Mouse (Mus musculus): ENCODE measurements around the gene Camk1d. TPM values are rescaled to one million over a fixed set of nuclear protein-coding genes. Genes with fewer than 3 reads are reported as not detected.

The Camk1d gene
- polyA plus RNA-seq, 1 experiment from 2014 or later: 2.4 TPM

DNA sequence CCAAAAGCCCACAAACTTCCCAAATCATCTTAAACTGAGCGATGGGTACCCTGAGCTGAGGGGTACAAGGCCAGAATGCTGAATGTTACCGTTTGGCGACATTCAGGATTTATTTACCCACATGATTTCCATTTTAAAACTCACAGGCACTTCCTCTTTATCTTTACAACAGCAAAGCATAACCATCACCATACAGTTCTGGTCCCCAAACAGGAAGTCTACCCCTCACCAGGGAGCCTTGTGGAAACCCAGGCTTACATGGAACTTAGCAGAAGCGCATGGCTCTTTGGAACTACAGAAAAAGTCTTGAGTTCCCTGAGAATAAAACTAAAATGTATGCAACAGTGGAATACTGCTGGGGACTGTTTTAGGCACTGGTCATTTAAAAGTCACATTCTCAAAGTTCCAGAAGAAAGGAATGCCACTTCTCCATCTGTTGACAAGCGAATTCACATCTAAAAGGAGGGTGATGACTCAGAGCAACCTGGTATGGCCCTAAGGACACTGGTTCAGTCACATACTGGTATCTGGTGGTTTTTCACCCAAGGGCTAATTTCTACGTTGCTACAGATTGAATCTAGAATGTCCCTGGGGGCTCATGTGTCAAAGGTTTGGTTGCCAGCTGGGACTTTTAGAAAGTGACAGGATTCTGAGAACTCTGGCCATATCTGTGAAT is 121.7 kb downstream of the Camk1d start:
- WGBS: 67% methylated on average over 6 of the region's 6 CpGs
- Histone ChIP-seq H3K4me3 (no peak overlapping the region), H3K4me1 (replicated peaks) (peaks cover 12% of the 10 kb centered on the region), H3K4me2 (no peak overlapping the region), H3K9me3 (replicated peaks) (no peaks in the 10 kb centered on the region), H3K27me3 (no peaks in the 10 kb centered on the region), H3K36me3 (no peaks in the 10 kb centered on the region), H3K27ac (no peak overlapping the region; the same call in 1 of the 2 replicates), H3K9ac (no peak overlapping the region)
- no peak for ATAC-seq (replicated peaks; ENCODE audit: insufficient number of reproducible peaks, insufficient read depth, low FRiP score, low read depth)

DNA sequence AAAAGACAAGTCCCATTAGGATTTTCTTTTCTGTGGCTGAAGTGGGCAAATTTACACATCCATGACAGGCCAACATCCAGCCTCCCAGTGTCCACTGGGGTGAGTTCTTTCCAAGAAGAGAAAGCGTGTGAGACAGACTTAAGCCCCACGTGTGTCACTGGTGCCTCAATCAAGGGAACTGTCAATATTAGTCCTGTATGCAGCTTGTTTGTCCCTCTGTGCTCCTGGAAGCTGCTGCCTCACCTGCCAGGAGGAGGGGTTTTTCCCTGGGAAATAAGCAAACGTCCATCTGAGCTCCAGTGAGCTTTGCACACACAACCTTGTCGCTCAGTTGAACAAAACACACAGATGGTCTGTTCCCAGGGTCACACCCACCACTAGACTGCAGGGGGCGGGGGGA is 124.2 kb downstream of the Camk1d start:
- Histone ChIP-seq H3K36me3 (no peaks in the 10 kb centered on the region), H3K27ac (no peak overlapping the region), H3K27me3 (no peaks in the 10 kb centered on the region), H3K9ac (no peak overlapping the region), H3K9me3 (replicated peaks) (no peaks in the 10 kb centered on the region), H3K4me1 (replicated peaks) (peaks cover 12% of the 10 kb centered on the region), H3K4me3 (no peak overlapping the region), H3K4me2 (no peak overlapping the region)
- no peak for ATAC-seq (replicated peaks; ENCODE audit: insufficient number of reproducible peaks, insufficient read depth, low FRiP score, low read depth)
- WGBS: 76% methylated on average over 5 of the region's 5 CpGs

DNA sequence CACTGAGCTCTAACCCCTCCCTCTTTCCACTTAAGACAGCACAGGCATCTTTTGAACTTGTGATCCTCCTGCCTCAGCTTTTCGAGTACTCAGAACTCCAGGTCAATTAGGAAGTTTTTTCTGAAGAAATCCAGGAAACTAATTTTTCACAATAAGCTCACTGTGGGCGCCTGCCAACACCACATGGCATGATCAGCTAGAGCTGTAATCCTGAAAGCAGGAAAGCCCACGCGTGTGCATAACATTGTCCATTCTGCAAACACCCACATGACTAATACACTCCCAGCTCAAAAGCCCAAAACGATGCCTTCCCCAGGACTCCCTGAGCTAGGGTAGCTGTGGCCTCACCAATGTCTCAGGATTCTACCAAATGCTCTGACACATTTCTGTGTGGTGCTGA is 125.2 kb downstream of the Camk1d start:
- Histone ChIP-seq H3K9ac (no peak overlapping the region), H3K4me2 (no peak overlapping the region), H3K4me3 (no peak overlapping the region), H3K9me3 (replicated peaks) (no peaks in the 10 kb centered on the region), H3K27me3 (no peaks in the 10 kb centered on the region), H3K27ac (no peak overlapping the region), H3K4me1 (replicated peaks) (peaks cover 7% of the 10 kb centered on the region), H3K36me3 (no peaks in the 10 kb centered on the region)
- ATAC-seq (replicated peaks; ENCODE audit: insufficient number of reproducible peaks, insufficient read depth, low FRiP score, low read depth): no peak
- WGBS: 76% methylated on average over 5 of the region's 5 CpGs

DNA sequence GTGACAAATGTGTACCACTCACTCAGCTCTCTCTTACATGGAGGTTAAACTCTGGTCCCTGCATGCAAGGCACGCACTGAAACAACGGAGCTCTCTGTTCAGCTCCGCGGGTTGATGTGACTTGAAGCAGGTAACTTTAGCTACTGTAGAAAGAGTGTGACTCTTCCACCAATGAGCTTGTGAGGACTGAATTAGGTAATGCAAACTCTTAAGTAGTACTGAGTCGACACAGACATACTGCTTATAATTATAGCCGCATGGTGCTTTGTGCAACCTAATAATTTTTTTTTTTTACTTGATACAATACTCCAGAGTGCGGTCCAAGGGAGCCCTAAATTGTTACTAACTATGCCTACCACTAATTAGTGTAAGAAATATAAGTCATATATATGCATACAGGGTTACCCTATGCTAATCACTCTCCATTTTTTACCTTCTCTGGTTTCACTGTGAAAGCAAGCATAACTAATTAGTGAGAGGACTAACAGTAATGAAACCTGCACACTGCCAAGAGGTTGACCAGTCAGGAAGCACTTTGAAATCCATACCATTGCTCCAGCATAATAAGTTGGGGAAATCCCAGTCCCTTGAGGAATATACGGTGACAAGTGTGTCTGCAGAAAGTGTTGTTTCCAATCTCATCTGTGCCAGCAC is 125.9 kb downstream of the Camk1d start:
- WGBS: 87% methylated on average over 8 of the region's 8 CpGs
- no peak overlapping the region for H3K4me2 ChIP-seq
- no peak overlapping the region for H3K27ac ChIP-seq
- H3K27me3 ChIP-seq: no peaks in the 10 kb centered on the region
- H3K4me1 ChIP-seq (replicated peaks): peaks cover 6% of the 10 kb centered on the region
- H3K4me3 ChIP-seq: no peak overlapping the region
- no peak overlapping the region for H3K9ac ChIP-seq
- no peak for ATAC-seq (replicated peaks; ENCODE audit: insufficient number of reproducible peaks, insufficient read depth, low FRiP score, low read depth)
- H3K36me3 ChIP-seq: no peaks in the 10 kb centered on the region
- H3K9me3 ChIP-seq (replicated peaks): no peaks in the 10 kb centered on the region

DNA sequence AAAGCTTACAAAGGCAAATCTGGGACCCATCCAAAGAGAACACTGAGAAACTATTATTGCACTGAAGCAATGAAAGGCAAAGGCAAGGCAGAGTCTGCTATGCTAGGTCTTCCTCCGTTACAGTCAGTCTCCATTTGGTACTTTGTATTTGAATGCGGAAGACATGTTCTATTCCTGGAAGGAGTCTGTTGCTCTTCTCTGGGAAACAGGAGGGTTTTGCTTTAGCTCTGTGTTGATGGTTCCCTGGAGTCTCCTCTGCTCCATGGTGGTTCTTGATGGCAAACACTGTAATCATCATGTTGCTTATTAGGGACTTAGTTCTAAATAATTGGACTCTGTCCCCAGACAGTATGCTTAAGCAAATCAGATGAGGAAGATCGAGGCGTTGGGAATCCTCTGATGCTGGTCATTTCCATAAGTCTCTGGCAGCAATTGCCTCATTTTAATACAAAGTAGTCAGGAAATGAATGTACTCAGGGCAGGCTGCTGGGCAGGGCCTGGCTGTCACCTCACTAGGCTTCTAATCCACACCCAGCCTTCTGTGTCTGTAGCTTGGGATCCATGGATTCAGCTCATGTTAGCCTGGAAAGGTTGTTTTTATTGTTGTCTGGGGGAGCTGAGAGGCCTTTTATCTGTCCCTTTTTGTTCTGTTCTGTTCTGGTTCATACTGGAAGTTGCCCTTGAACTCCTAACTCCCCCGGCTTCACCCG is 129.8 kb downstream of the Camk1d start:
- Histone ChIP-seq H3K9ac (no peak overlapping the region), H3K9me3 (replicated peaks) (no peaks in the 10 kb centered on the region), H3K4me1 (replicated peaks) (no peaks in the 10 kb centered on the region), H3K27me3 (no peaks in the 10 kb centered on the region), H3K36me3 (no peaks in the 10 kb centered on the region), H3K4me2 (no peak overlapping the region), H3K4me3 (no peak overlapping the region), H3K27ac (no peak overlapping the region)
- no peak for ATAC-seq (replicated peaks; ENCODE audit: insufficient number of reproducible peaks, insufficient read depth, low FRiP score, low read depth)
- 77% methylated on average over 6 of the region's 6 CpGs for WGBS

DNA sequence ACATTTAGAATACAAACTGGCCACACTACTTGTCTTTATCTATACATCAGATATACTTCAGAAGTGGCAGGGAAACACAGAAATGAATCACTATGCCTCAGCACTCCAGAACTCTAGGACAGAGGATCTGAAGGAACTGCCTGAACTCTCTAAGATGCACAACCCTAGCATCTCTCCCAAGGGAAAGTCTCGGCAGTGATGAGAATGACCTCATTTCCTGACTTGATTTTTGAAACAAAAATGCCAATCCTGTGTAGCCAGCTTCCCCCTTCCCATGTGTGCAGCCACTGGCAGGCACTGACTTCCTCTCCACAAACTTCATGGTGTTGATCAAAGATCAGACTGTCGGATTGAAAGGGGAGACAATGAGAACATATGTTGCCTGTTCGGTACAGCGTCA is 134.9 kb downstream of the Camk1d start:
- H3K4me1 ChIP-seq (replicated peaks): peaks cover 11% of the 10 kb centered on the region
- H3K27ac ChIP-seq: no peak overlapping the region
- no peaks in the 10 kb centered on the region for H3K36me3 ChIP-seq
- no peak for ATAC-seq (replicated peaks; ENCODE audit: insufficient number of reproducible peaks, insufficient read depth, low FRiP score, low read depth)
- H3K9me3 ChIP-seq (replicated peaks): no peaks in the 10 kb centered on the region
- H3K27me3 ChIP-seq: no peaks in the 10 kb centered on the region
- no peak overlapping the region for H3K4me2 ChIP-seq
- no peak overlapping the region for H3K9ac ChIP-seq
- 56% methylated on average over 4 of the region's 4 CpGs for WGBS
- H3K4me3 ChIP-seq: no peak overlapping the region

DNA sequence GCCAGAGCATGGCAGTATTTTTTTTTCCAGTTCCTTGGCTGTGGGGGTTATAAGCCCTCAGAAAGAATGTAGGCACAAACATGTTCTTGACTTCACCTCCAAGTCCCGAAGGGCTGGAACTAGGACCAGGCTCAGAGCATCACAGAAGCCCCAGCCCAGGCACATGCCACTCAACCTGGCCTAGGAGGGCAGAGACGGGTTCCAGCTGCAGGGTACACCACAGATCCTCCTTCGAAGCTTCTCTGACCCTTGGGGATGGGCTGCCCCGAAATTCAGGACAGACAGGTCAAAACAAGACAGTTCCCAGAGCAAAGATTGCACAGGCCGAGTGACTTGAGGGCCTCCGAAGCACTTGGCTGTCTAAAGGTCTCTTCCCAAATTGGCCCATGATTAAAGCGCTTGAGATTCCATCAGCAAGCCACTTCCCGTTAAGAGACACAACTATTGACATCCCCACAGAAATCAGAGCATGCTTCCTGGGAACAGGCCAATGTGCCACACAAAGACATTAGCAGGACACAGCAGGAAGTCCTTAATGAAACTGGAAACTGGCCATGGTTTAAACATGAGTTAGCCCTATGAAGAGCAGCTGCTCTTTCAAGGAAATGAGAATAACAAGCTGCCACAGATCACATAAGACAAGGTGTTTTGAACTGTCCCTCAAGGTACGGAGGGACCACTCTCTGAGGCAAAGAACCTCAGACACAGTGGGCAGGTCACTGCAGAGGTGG is 136.8 kb downstream of the Camk1d start:
- no peaks in the 10 kb centered on the region for H3K9me3 ChIP-seq (replicated peaks)
- H3K9ac ChIP-seq: no peak overlapping the region
- 0 out of 2 replicates have a peak overlapping the region, but pooled peaks have one; percentile 1 for H3K27ac ChIP-seq
- H3K36me3 ChIP-seq: no peaks in the 10 kb centered on the region
- no peak overlapping the region for H3K4me2 ChIP-seq
- peaks cover 15% of the 10 kb centered on the region for H3K4me1 ChIP-seq (replicated peaks)
- no peak for ATAC-seq (replicated peaks; ENCODE audit: insufficient number of reproducible peaks, insufficient read depth, low FRiP score, low read depth)
- no peak overlapping the region for H3K4me3 ChIP-seq
- 50% methylated on average over 9 of the region's 9 CpGs for WGBS
- H3K27me3 ChIP-seq: no peaks in the 10 kb centered on the region

DNA sequence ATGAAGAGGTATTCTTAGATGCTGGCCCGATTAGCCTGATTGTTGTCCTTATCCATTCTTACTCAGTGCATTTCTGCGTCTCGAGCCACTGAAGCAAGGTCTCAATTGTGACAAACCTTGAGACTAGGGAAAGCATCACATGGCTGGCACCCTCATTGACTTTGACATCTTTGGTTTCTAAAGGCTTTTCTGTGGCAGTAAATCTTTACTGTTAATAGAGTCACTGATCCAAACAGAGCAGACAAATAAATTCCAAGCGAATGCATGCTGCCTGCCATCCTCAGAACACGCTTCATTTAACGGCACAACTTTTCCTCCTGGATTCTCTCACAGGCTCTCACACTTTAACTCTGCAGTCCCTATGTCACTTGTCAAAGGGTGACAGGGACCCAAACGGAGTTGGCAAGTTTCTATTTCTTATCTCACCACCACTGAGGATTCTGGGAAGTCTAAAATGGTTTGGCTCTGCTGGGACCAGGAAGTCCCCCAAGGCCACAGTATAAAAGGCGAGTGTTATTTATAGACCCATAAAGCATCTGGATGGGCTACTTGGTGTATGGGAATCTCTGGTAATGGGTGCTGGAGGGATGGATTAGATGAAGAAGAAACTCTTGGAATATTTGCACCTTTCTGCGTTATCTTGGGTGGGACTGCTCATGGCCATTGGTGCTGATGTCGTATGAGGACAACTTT is 141.9 kb downstream of the Camk1d start:
- H3K4me3 ChIP-seq: no peak overlapping the region
- H3K27ac ChIP-seq: no peak overlapping the region
- no peaks in the 10 kb centered on the region for H3K9me3 ChIP-seq (replicated peaks)
- H3K4me2 ChIP-seq: no peak overlapping the region
- H3K9ac ChIP-seq: no peak overlapping the region
- WGBS: 62% methylated on average over 10 of the region's 10 CpGs
- H3K27me3 ChIP-seq: no peaks in the 10 kb centered on the region
- ATAC-seq (replicated peaks; ENCODE audit: insufficient number of reproducible peaks, insufficient read depth, low FRiP score, low read depth): no peak
- H3K36me3 ChIP-seq: no peaks in the 10 kb centered on the region
- peaks cover 13% of the 10 kb centered on the region for H3K4me1 ChIP-seq (replicated peaks)

DNA sequence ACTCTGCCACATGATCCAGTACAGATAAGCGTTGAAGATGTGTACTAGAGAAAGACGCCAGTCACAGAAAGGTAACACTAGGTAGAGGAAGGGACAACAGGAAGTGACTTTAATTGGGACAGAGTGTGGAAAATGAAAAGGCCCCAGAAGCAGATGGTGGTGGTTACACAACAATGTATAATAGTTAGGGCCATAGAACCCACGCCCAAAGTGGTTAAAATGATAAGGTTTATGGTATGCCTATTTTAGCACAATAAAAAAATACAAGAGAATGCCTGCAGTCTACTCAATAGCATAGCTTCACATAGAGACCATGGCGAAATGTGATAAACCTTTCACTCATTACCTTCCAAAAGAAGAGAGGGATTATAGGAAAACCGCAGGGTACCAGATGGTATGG is 147.7 kb downstream of the Camk1d start:
- no peak overlapping the region for H3K9ac ChIP-seq
- no peaks in the 10 kb centered on the region for H3K9me3 ChIP-seq (replicated peaks)
- H3K36me3 ChIP-seq: no peaks in the 10 kb centered on the region
- H3K4me3 ChIP-seq: no peak overlapping the region
- ATAC-seq (replicated peaks; ENCODE audit: insufficient number of reproducible peaks, insufficient read depth, low FRiP score, low read depth): no peak
- no peaks in the 10 kb centered on the region for H3K27me3 ChIP-seq
- no peak overlapping the region for H3K4me2 ChIP-seq
- whole genome bisulfite sequencing: 77% methylated on average over 5 of the region's 5 CpGs
- H3K27ac ChIP-seq: no peak overlapping the region
- no peaks in the 10 kb centered on the region for H3K4me1 ChIP-seq (replicated peaks)

DNA sequence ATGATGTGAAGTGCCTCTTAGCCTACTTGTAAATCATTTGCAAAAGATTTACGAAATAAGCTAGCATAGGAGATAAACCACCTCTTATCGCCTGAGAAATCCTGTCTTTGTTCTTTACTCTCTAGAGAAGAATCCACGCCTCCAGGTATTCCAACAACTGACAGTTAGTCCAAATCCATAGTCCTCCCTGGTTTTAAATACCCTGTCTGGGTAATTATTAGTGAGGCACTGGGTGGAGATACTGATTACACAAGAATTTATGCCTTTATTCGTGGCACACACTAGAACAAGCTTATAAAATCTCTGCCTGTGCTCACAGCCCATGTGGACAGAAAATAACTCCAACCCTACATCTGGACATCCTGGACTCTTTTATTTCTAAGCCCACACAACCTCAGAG is 150.6 kb downstream of the Camk1d start:
- no peak overlapping the region for H3K4me3 ChIP-seq
- 74% methylated on average over 4 of the region's 4 CpGs for WGBS
- no peaks in the 10 kb centered on the region for H3K4me1 ChIP-seq (replicated peaks)
- H3K9me3 ChIP-seq (replicated peaks): no peaks in the 10 kb centered on the region
- no peaks in the 10 kb centered on the region for H3K36me3 ChIP-seq
- H3K27me3 ChIP-seq: no peaks in the 10 kb centered on the region
- ATAC-seq (replicated peaks; ENCODE audit: insufficient number of reproducible peaks, insufficient read depth, low FRiP score, low read depth): no peak
- no peak overlapping the region for H3K27ac ChIP-seq
- H3K9ac ChIP-seq: no peak overlapping the region
- no peak overlapping the region for H3K4me2 ChIP-seq

DNA sequence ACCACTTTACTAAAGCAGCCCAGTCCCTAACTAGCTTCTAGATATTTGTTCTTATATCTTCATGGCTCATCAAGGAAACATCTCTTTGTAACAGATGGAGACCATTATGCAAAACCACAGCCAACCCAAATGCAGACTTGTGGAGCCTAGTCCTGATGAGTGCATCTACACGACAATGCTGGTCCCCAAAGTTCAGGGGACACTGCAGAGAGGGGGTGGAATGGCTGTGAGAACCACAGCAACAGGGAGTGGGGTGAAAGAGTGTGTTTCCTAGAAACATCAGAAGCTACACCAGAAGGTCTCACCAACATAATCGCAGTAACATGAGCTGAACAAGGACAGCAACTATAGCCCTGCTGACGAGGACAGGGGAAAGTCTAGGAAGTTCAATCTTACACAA is 152.9 kb downstream of the Camk1d start:
- Histone ChIP-seq H3K9ac (no peak overlapping the region), H3K4me2 (no peak overlapping the region)

More for the DNA sequence above, 152.9 kb downstream of the Camk1d start:
- no peaks in the 10 kb centered on the region for H3K36me3 ChIP-seq
- WGBS: 86% methylated on average over 3 of the region's 3 CpGs
- no peaks in the 10 kb centered on the region for H3K9me3 ChIP-seq (replicated peaks)
- no peak overlapping the region for H3K4me3 ChIP-seq
- no peaks in the 10 kb centered on the region for H3K4me1 ChIP-seq (replicated peaks)
- H3K27ac ChIP-seq: no peak overlapping the region
- no peak for ATAC-seq (replicated peaks; ENCODE audit: insufficient number of reproducible peaks, insufficient read depth, low FRiP score, low read depth)
- no peaks in the 10 kb centered on the region for H3K27me3 ChIP-seq

All from heart, embryonic 15.5 days (tissue).